Mouse (Mus musculus): ENCODE results near the gene Itgb8. TPM values are rescaled to one million over a fixed set of nuclear protein-coding genes. Genes with fewer than 3 reads are reported as not detected.

Itgb8 gene
- 0.14 and 0.29 TPM in 2 replicates for polyA plus RNA-seq (2012; rRNA removed)

DNA sequence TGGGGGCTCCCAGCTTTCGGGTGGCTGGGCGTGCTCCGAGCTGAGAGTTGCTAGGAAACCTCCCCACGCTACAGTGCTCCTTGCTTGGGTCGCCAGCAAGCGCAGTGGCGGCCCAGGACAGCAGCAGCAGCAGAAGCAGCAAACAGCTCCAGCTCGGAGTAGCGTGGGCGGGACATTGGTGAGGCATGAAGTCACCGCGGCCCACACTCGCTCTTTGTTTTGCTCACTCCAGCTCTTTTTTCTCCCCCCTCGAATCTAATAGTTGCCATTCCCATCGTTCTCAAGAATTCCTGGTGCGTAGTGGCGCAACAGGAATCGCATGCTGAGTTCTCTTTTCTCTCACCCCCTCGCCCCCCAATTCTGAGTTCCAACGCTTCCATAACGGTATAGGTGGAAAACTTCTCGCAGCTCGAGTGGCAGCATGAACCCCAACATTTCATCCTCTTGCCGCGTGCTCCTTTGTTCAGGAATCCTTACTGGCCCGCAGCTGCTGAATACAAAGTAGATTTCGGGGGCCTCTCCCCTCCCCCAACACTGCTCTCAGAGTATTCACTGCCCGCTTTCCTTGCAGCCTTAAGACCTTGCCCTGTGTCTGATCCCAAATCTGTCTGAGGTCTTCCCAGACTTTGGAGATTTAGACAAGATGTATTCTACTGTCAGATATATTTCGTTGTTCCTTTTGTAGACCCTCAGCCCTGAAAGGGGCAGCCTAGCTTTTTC is at the start of gene Itgb8:
TSS of gene Itgb8 (minus strand) at position 107 of the 720 bp plus-strand sequence.

Other genes with a start within 250 kb of the Itgb8 start
- 0.13 and 0.22 TPM in 2 replicates for gene Macc1, start 75.5 kb upstream of the Itgb8 start, polyA plus RNA-seq (2012; rRNA removed)